11 mouse cellular contexts compared by ENCODE assay signal in the genomic region with DNA sequence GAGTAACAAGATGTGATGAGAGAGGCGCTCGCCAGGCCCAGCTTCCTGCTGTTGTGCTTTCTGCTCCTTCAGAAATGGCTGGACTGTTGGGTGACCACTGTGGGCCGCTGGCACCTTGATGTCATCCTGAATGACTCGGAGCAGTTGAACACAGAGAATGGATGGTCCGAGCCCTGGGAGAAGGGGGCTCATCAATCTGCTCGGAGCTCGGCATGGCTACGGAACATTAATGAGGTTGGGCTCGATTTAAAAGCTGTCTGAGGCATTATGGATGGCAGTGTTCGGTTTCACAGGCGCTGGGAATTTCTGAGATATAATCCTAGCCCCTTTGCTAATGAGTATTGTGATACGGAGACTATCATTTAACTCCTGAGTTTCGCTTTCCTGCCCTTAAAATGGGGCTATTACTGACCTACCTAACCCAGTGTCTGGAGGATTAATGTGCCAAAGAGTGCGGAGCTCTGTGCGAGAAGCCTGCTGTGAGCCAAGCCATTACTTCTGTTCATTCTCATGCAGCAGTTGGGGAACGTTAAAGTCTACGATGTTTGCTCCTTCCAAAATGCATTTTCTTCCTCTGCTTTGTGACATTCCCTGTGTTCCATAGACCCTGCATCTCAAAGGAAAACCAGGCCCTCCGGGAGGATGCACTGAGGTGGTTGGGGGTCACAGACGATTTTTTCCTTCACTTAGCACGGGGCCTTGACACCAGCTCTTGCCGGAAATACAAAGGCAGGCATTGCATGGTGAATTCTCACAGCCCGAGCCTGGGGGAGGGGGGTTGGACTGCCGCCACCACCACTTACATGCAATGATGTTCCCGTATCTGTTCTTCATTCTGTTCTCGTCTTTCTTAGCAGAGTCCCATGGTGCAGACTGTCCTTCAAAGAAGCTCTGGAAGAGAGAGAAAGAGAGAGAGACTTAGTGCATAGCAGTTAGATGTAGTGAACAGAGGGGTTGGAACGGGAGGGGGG.
DNase-seq lines count a peak whose midpoint lies in the region; ATAC-seq and TF ChIP-seq lines count a peak whose summit lies in the region.
"Had no signal": no experiment of that assay in that cellular context is flagged by ENCODE, and none has a peak within 500 bp of the region (broad histone marks: within the 10 kb centered on the region; RNA-seq: fewer than 3 reads in every experiment).

No protein-coding gene starts in this region.

- intact Hi-C loops in left cerebral cortex, adult 2 months (cut with DNase I): no loop called here

- no peaks in the 10 kb centered on the region for H3K9me3 ChIP-seq in forebrain, embryonic 11.5 days (ENCODE audit: control insufficient read depth, low read length)
- no peaks in the 10 kb centered on the region for H3K9me3 ChIP-seq in hindbrain, embryonic 14.5 days (ENCODE audit: control insufficient read depth, low read length)
- H3K9me3 ChIP-seq in neural tube, embryonic 12.5 days: no peaks in the 10 kb centered on the region
- H3K9me3 ChIP-seq: heart, embryonic 13.5 days had no signal

- H3K4me3 ChIP-seq in forebrain, embryonic 11.5 days (ENCODE audit: low read depth, low read length): no peak overlapping the region
- no peak overlapping the region for H3K4me3 ChIP-seq in hindbrain, embryonic 14.5 days (replicated peaks; ENCODE audit: low read length)
- H3K4me3 ChIP-seq in neural tube, embryonic 12.5 days: no peak overlapping the region
- H3K4me3 ChIP-seq in left cerebral cortex, adult 2 months: no peak overlapping the region
- H3K4me3 ChIP-seq: heart, embryonic 13.5 days had no signal

- H3K4me2 ChIP-seq in forebrain, embryonic 11.5 days (ENCODE audit: low read depth, low read length, severe bottlenecking): 0 out of 2 replicates have a peak overlapping the region, but pooled peaks have one; percentile 6
- peak overlapping the region; percentile 34 for H3K4me2 ChIP-seq in hindbrain, embryonic 14.5 days (replicated peaks)
- H3K4me2 ChIP-seq in neural tube, embryonic 12.5 days (replicated peaks): peak overlapping the region; percentile 50
- H3K4me2 ChIP-seq: heart, embryonic 13.5 days; liver, embryonic 11.5 days had no signal

- ATAC-seq in forebrain, embryonic 11.5 days (replicated peaks; ENCODE audit: low FRiP score): no peak
- peak; percentile 47 for ATAC-seq in hindbrain, embryonic 14.5 days (ENCODE audit: low FRiP score)
- peak; percentile 54 for ATAC-seq in neural tube, embryonic 12.5 days (ENCODE audit: low FRiP score, low read depth)

- H3K27me3 ChIP-seq in forebrain, embryonic 11.5 days (ENCODE audit: control insufficient read depth, insufficient read depth, low read length): no peaks in the 10 kb centered on the region
- H3K27me3 ChIP-seq in hindbrain, embryonic 14.5 days (ENCODE audit: control insufficient read depth, insufficient read depth, low read length): no peaks in the 10 kb centered on the region
- H3K27me3 ChIP-seq in neural tube, embryonic 12.5 days (replicated peaks): no peaks in the 10 kb centered on the region
- H3K27me3 ChIP-seq: heart, embryonic 13.5 days had no signal

- no peak overlapping the region for H3K9ac ChIP-seq in forebrain, embryonic 11.5 days (ENCODE audit: low read length)
- no peak overlapping the region for H3K9ac ChIP-seq in hindbrain, embryonic 14.5 days
- no peak overlapping the region for H3K9ac ChIP-seq in neural tube, embryonic 12.5 days
- H3K9ac ChIP-seq: heart, embryonic 13.5 days had no signal

- H3K27ac ChIP-seq in forebrain, embryonic 11.5 days (ENCODE audit: low read depth, low read length): no peak overlapping the region
- H3K27ac ChIP-seq in hindbrain, embryonic 14.5 days: peak overlapping the region; percentile 69; the same call in 1 of the 2 replicates
- H3K27ac ChIP-seq in neural tube, embryonic 12.5 days: peak overlapping the region; percentile 20; the same call in 1 of the 2 replicates
- no peak overlapping the region for H3K27ac ChIP-seq in left cerebral cortex, adult 2 months
- H3K27ac ChIP-seq: heart, embryonic 13.5 days had no signal

- peak; percentile 16 to 19 for DNase-seq in layer of hippocampus, postnatal 36 days
- DNase-seq in layer of hippocampus, adult 8-10 months (ENCODE audit: low spot score in 2 of 2): no peak
- peak; percentile 57 for DNase-seq in forebrain, embryonic 11.5 days (ENCODE audit: low spot score)
- DNase-seq in hindbrain, embryonic 14.5 days (ENCODE audit: low spot score): peak; percentile 32
- DNase-seq in left cerebral cortex, adult 2 months (ENCODE audit: extremely low spot score in 1 of 2, low spot score in 2 of 2): no peak
- DNase-seq in urinary bladder, postnatal 25 days (ENCODE audit: low spot score): no peak
- DNase-seq: adrenal gland, adult 2 months; cerebellum, adult 8-10 months had no signal

- H3K4me1 ChIP-seq in forebrain, embryonic 11.5 days (replicated peaks; ENCODE audit: control insufficient read depth, insufficient read depth, low read length): peaks cover 2% of the 10 kb centered on the region; the same call in 1 of the 2 replicates
- peaks cover 12% of the 10 kb centered on the region; the same call in 1 of the 2 replicates for H3K4me1 ChIP-seq in hindbrain, embryonic 14.5 days (replicated peaks; ENCODE audit: control insufficient read depth, insufficient read depth, low read length)
- H3K4me1 ChIP-seq in neural tube, embryonic 12.5 days: peaks cover 24% of the 10 kb centered on the region

- H3K36me3 ChIP-seq in forebrain, embryonic 11.5 days (ENCODE audit: control insufficient read depth, insufficient read depth, low read length): no peaks in the 10 kb centered on the region
- no peaks in the 10 kb centered on the region for H3K36me3 ChIP-seq in hindbrain, embryonic 14.5 days (replicated peaks; ENCODE audit: control insufficient read depth, insufficient read depth)
- H3K36me3 ChIP-seq in neural tube, embryonic 12.5 days: no peaks in the 10 kb centered on the region

- TF ChIP-seq CTCF in left cerebral cortex, adult 2 months (IDR thresholded peaks at IDR 0.05): no peak

- 56% methylated on average over 26 of the region's 26 CpGs for WGBS in forebrain, embryonic 11.5 days
- 31% methylated on average over 26 of the region's 26 CpGs for WGBS in hindbrain, embryonic 14.5 days
- WGBS in neural tube, embryonic 12.5 days: 21% methylated on average over 26 of the region's 26 CpGs

Comparison
In these comparisons a context has a peak if more than half of its experiments do, and no peak if none do; other contexts are left out.
1. DNase-seq: peak in layer of hippocampus, postnatal 36 days (2 of 2), forebrain, embryonic 11.5 days (single experiment) and hindbrain, embryonic 14.5 days (single experiment); none in layer of hippocampus, adult 8-10 months (0 of 2), left cerebral cortex, adult 2 months (0 of 2) and urinary bladder, postnatal 25 days (single experiment).
2. H3K27ac ChIP-seq: peak in hindbrain, embryonic 14.5 days (single experiment) and neural tube, embryonic 12.5 days (single experiment); none in forebrain, embryonic 11.5 days (single experiment) and left cerebral cortex, adult 2 months (single experiment).
3. Peak in every context shown above with its lines, with median percentiles within 50 percentile points of each other: H3K4me2 ChIP-seq.